Mouse (Mus musculus) spleen, embryonic (tissue): Measurements from ENCODE around the gene Gm5475.
"Not testable (repeated sequence)": the region's sequence is repeated elsewhere in the genome, so short reads cannot be mapped to it uniquely, and the experiment has no call there.

ENCODE experiments used
- CTCF ChIA-PET: fragments of 350-600 bp; sonication (Branson Sonifier 250); formaldehyde crosslinking; loops from one replicate; lab custom pipeline; 2022; lab: Charles Lee

Gene Gm5475

DNA sequence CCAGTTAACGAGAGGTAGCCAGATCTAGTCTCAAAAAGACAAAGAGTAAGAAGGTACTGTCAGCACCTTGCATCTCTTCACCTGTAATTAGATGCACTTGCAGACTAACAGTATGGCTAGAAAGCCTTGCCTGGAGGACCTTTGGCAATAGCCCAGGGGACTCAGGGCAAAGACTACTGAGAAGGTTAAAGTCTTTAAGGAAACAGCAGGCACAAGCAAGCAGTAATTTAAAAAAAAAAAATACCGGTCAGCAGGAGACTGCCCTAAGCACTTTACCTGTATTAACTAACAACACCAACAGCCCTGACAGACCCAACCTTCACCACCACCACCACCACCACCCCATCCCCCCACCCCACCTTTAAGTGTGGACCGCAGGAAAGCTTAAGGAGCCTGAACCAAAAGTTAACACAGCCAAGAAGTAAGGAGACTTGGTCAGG lies at the start of gene Gm5475:
Gene Gm5475, plus strand, starts transcription at position 390 of the 440 bp plus-strand sequence.
- CTCF ChIA-PET: interaction anchor here (0.6 kb wide), 1 partner anchor 716 kb away, joined by 6 read pairs; the partner anchor contains the start of gene Gm17349

DNA sequence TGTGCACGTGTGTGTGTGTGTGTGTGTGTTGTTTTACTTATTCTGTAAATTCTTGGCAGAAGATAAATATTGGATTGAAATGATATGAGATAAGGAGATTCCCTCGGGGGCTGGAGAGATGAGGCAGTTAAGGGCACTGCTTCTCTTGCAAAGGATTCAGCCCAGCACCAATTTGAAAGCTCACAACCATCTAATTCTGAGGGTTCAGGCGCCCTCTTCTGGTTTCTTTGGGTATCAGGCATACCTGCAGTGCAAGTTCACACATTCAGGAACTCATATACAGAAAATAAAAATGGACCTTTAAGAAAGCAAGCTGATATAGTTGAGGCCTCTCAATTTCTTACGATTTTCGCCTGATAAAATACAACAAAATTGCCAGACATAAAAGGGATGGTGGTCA lies 46.9 kb upstream of the Gm5475 start:
- CTCF ChIA-PET: interaction anchor here (0.6 kb wide), 1 partner anchor 73 kb away, joined by 5 read pairs; no protein-coding TSS in a partner anchor

- CTCF ChIA-PET: not testable (repeated sequence)
Measured at GRCm38 (mm10) chr15:100377847-100378505, 44.0 kb upstream of the Gm5475 start.

DNA sequence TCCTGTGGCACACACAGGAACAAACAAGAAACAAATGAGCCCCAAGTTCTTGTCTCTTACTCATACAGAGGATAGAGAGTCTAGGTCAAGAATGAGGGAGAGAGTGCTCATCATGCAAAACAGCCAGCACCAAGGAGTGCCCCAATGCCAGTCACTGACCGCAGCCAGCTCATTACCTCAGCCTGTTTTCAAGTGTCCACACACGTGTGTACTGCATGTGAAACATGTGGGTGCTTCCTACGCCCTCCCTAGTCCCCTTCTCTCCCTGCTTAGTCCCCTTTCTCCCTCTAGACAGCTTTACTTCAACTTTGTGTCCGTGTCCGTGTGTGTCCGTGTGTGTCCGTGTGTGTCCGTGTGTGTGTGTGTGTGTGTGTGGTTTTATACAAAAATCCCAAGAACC lies 42.3 kb upstream of the Gm5475 start:
- CTCF ChIA-PET: interaction anchor here (0.6 kb wide), 1 partner anchor 122 kb away, joined by 5 read pairs; no protein-coding TSS in a partner anchor

DNA sequence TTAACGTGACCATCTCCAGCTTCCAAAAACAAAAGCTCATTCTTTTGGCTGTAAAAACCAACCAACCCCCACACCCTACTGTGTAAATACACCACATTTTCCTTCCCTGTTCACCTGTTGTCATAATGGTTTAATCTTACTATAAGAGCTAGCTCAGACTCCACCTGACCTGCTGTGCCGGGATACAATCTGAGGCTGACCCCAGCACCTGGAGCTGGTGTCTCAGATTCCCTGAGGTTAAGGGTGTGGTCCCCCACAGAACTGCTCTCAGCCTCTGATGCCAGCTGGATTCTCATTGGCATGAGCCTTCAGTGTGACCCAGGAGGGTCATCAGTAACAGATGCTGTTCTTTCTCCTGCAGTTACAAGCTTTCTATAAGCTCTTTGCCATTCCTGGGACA lies 41.8 kb upstream of the Gm5475 start:
- CTCF ChIA-PET: no interaction called here

- CTCF ChIA-PET: interaction anchor here (1.3 kb wide), 1 partner anchor 70 kb away, joined by 3 read pairs; no protein-coding TSS in a partner anchor
Measured at GRCm38 (mm10) chr15:100385705-100386104, 36.2 kb upstream of the Gm5475 start.

- CTCF ChIA-PET: interaction anchor here (0.6 kb wide), 1 partner anchor 35 kb away, joined by 4 read pairs; no protein-coding TSS in a partner anchor
Measured at GRCm38 (mm10) chr15:100387544-100388223, 34.3 kb upstream of the Gm5475 start.

DNA sequence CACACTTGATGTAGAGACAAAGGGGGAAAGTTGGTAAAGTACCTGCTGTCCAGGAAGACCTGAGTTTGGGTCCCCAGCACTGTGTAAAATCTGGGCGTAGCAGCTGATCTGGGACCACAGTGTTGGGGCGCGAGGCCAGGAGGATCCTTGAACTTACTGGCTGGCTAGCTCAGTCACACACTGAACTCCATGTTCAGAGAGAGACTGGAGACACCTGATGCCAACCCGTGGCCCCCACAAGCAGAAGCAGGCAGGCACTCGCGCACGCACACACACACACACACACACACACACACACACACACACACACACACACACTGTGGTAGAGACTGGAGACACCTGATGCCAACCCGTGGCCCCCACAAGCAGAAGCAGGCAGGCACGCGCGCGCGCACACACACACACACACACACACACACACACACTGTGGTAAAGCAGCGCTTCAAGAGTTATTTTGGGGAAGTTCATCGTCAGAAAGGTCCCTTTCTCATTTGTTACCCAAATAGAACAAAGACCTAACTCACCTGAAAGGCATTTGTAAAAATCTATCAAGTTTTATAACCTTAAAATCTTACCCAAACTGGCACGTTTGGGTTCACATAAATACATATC lies 33.6 kb upstream of the Gm5475 start:
- CTCF ChIA-PET: interaction anchor here (0.6 kb wide), 1 partner anchor 35 kb away, joined by 4 read pairs; no protein-coding TSS in a partner anchor

GRCm38 (mm10) chr15:100388886-100389285 lies 33.1 kb upstream of the Gm5475 start:
- CTCF ChIA-PET: no interaction called here

- CTCF ChIA-PET: no interaction called here
Measured at GRCm38 (mm10) chr15:100391066-100391465, 30.9 kb upstream of the Gm5475 start.

DNA sequence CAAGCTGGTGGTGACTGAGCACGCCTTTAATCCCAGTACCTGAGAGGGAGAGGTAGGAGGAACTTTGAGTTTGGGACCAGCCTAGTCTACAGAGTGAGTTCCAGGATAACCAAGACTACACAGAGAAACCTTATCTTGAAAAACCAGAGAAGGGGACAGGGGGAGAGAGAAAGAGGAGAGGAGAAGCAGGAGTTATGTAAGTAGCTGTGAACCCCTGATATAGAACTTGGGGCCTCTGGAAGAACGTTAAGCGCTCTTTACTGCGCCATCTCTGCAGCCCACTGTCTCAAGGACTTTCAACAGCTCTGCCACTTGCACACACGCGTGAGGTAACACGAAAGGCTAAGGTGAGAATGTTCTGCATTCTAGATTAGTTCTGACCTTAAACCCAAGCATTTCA lies 30.3 kb upstream of the Gm5475 start:
- CTCF ChIA-PET: no interaction called here

GRCm38 (mm10) chr15:100393016-100393415 lies 28.9 kb upstream of the Gm5475 start:
- CTCF ChIA-PET: no interaction called here

DNA sequence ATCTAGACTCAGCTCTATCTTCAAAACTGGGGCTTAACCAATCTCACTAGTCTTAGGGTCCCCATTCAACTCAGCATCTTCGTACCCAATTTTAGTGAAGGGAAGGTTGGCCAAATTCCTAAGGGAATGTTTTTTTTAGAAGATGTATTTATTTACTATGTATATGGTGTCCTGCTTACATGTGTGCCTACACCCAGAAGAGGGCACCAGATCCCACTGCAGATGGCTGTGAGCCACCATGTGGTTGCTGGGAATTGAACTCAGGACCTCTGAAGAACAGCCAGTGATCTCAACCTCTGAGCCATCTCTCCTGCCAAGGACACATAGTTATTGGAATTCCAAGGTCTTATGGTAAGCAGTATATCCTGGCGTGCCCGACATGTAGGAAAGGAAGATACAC lies 26.4 kb upstream of the Gm5475 start:
- CTCF ChIA-PET: no interaction called here

DNA sequence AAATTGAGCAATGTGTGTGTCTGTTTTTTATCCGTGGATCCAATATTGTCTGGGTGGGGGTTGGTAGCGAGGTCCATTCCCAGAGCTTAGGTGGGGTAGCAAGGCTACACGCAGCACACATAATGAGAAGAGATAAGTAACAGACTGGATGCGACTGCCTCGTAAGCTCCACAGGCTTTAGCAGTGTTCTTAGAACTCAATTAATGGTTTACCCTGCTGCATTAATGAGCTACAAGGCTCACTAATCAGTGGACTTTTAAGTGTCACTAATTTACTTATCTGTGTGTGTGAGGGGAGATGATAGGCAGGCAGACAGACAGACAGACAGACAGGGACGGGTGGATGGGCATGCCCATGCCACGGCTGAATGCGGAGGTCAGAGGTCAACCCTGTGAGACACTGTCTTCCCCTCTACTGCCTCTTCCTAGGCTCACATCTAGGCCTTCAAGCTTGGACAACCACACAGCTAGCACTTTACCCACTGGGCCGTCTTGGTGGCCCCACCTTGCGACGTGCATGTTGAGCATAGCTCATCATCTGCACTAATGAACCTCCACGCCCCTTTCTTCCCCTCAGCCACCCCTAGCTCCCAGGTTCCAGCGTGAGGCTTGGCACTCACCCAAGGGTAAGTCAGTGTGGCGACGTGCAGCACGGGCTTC lies 21.2 kb upstream of the Gm5475 start:
- CTCF ChIA-PET: interaction anchor here (0.6 kb wide), 1 partner anchor 138 kb away, joined by 3 read pairs; no protein-coding TSS in a partner anchor

GRCm38 (mm10) chr15:100401811-100402210 lies 20.1 kb upstream of the Gm5475 start:
- CTCF ChIA-PET: no interaction called here

GRCm38 (mm10) chr15:100402347-100402746 lies 19.6 kb upstream of the Gm5475 start:
- CTCF ChIA-PET: no interaction called here

GRCm38 (mm10) chr15:100402798-100403197 lies 19.1 kb upstream of the Gm5475 start:
- CTCF ChIA-PET: no interaction called here

GRCm38 (mm10) chr15:100403318-100404000 lies 18.5 kb upstream of the Gm5475 start:
- CTCF ChIA-PET: no interaction called here

DNA sequence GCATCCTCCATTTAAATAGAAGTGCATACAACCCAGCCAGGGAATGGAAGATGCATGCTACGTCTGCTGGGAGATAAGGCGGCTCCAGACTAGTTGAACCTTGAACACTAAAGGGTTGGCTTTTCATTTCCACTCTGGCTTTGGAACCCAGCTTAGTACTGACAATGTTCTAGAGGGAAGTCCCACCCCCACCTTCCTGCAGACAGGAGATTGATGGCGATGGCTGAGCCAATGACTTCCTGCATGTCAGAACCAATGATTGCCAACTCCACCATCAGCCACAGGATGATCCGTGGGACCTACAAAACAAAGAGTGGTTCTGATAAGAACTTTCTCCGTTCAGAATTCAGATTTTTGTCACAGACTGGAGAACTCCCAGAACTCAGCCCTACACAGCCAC lies 15.9 kb upstream of the Gm5475 start:
- CTCF ChIA-PET: interaction anchor here (0.5 kb wide), 2 partner anchors 299 to 728 kb away, joined by 5 to 7 read pairs; no protein-coding TSS in a partner anchor

DNA sequence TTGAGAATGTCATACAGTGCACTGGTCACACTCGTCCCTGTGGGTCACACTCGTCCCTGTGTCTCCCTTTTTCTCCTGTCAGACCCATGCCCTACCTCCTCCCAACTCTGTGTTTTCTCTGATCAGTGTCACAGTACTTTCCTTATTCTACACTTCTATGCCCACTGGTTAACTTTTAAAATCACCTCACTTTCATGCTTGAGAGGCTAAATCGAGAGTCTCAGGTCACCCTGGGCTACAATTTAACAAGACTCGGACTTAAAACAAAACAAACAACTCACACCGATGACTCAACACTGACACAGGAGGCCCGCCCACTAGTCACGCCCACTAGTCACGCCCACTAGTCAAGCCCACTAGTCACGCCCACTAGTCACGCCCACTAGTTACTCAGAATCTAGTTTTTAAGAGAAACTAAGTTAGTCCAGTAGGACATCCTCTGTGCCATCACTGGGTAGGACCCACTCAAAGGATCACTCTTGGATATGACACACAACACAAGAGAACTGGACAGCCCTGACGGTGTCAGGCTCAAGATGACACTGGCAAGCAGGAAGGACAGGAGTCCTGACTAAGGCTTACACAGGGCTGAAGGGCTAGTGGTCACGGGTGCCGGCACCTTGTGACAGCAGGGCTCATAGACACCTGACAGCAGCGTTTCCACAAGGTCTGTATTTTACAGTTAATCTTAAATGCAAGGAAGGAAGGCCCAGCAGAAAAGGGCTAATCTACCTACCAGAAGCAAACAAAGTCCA lies 10.9 kb upstream of the Gm5475 start:
- CTCF ChIA-PET: no interaction called here
